Mouse (Mus musculus) bone marrow macrophage, adult 2 months (primary cell): ENCODE results near the gene Kantr.

Source experiments
- CTCF ChIP-seq: IDR thresholded peaks from 2 replicates; pipeline ENCODE4 v1.5.1; 2012; ENCODE audit warnings: low read depth, mild to moderate bottlenecking, low read length, moderate library complexity
- POLR2A ChIP-seq: IDR thresholded peaks from 2 replicates; pipeline ENCODE4 v1.6.1; 2012; ENCODE audit warnings: mild to moderate bottlenecking, low read depth, low read length, borderline replicate concordance

DNA sequence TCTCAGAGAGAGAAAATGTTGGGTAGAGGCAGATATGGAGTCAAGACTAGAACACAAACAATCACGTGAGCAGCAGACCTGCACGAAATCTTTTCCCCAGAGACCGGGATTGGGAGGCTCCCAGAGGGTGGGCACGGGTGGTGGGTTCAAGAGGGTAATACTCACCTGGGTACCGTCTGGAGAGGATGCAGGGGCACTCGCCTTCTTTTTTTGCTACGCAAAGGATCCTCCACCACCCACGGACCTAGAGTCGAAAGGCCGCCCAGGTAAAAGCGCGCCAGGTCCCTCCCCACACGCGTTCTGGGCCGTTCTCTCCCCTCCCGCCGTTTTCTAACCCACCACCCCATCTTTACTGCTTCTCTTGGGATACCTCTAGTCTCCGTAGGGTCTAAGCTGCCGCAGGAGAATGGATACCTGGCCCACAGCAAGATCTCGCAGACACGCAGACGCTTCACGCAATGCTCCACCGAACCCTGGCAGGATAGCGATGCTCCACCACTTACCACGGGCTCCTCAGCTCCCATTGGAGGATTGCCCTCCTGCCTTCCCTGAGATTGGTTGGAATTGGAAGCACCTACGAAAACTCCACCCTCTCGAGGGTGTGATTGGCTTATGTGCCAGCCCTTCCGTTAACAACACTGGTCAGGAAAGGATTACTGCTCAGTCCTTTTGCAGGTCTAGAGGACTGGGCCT, at the start of gene Kantr:
- TF ChIP-seq CTCF (no peak), POLR2A (no peak)
